Mouse (Mus musculus): ENCODE measurements at regions not wholly inside any gene's neighbourhood (a gene's known extent, or its start where the extent isn't known, plus 50 kb on each side); places are given as distances from the start of the nearest gene placed in this dataset.

GRCm38 (mm10) chr15:10767535-10767934 lies 53.1 kb upstream of the Rai14 start:
- ATAC-seq: no peak

GRCm38 (mm10) chr15:10770410-10771310 lies 56.2 kb upstream of the Rai14 start:
- no peak for ATAC-seq

GRCm38 (mm10) chr15:10771311-10771690 lies 56.9 kb upstream of the Rai14 start:
- ATAC-seq: no peak

GRCm38 (mm10) chr15:10779941-10780620 lies 65.7 kb upstream of the Rai14 start:
- ATAC-seq: no peak

GRCm38 (mm10) chr15:10789371-10789770 lies 74.9 kb upstream of the Rai14 start:
- ATAC-seq: no peak

GRCm38 (mm10) chr15:10790862-10791497 lies 76.6 kb upstream of the Rai14 start:
- ATAC-seq: no peak

- no peak for ATAC-seq
Observed at GRCm38 (mm10) chr15:10791516-10792112, 77.2 kb upstream of the Rai14 start.

- no peak for ATAC-seq
Observed at GRCm38 (mm10) chr15:10792156-10792555, 77.7 kb upstream of the Rai14 start.

- no peak for ATAC-seq
Observed at GRCm38 (mm10) chr15:10795126-10795792, 80.8 kb upstream of the Rai14 start.

- no peak for ATAC-seq
Observed at GRCm38 (mm10) chr15:10799656-10800055, 85.2 kb upstream of the Rai14 start.

- no peak for ATAC-seq
Observed at GRCm38 (mm10) chr15:10814195-10814594, 99.8 kb upstream of the Rai14 start.

GRCm38 (mm10) chr15:10814709-10815108 lies 100.3 kb upstream of the Rai14 start:
- ATAC-seq: no peak

- no peak for ATAC-seq
Observed at GRCm38 (mm10) chr15:10816213-10816621, 101.8 kb upstream of the Rai14 start.

GRCm38 (mm10) chr15:10818216-10818615 lies 103.8 kb upstream of the Rai14 start:
- no peak for ATAC-seq

GRCm38 (mm10) chr15:10818706-10819105 lies 104.3 kb upstream of the Rai14 start:
- ATAC-seq: no peak

GRCm38 (mm10) chr15:10823933-10824332 lies 109.5 kb upstream of the Rai14 start:
- no peak for ATAC-seq

- ATAC-seq: no peak
Observed at GRCm38 (mm10) chr15:10829588-10829987, 115.2 kb upstream of the Rai14 start.

- ATAC-seq: no peak
Observed at GRCm38 (mm10) chr15:10830478-10830877, 116.1 kb upstream of the Rai14 start.

- ATAC-seq: no peak
Observed at GRCm38 (mm10) chr15:10831106-10831505, 116.7 kb upstream of the Rai14 start.

- ATAC-seq: no peak
Observed at GRCm38 (mm10) chr15:10832331-10832730, 117.9 kb upstream of the Rai14 start.

GRCm38 (mm10) chr15:10833866-10834571 lies 118.1 kb upstream of the C1qtnf3 start:
- ATAC-seq: no peak
